11 mouse cellular contexts compared by ENCODE assay signal in the genomic region with DNA sequence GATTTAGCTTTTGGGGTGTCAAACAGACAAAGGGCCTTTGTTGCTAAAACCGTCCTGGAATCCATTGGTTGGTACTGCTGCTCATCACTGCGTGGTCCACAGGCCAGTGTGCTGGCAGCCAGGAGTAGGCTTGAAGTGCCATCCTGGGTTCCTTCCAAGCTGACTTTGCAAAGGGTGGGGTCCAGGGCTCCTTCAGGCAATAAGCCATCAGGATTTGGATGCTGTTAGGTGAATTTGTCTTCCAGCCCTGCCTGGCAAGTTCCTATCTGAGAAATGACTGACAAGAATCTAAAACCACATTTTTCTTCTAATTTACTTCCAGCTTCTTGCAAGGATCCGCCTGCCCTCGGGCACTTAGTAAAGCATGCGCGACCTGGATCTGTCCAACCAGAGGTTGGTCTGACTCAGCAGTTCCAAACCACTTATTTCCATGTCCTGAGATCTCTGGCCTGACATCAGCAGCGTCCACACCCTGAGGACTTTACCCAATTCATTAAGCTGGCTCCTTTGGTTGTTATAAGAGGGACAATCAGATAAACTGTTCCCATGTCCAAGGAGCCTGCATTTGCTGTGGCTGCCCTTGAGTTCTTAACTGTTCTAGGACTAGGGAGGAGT. TPM values are rescaled to one million over a fixed set of nuclear protein-coding genes. Genes with fewer than 3 reads are reported as not detected.
DNase-seq lines count a peak whose midpoint lies in the region; ATAC-seq and TF ChIP-seq lines count a peak whose summit lies in the region.
"Had no signal": no experiment of that assay in that cellular context is flagged by ENCODE, and none has a peak within 500 bp of the region (broad histone marks: within the 10 kb centered on the region; RNA-seq: fewer than 3 reads in every experiment).

No protein-coding gene starts in this region.

- no peak overlapping the region for H3K4me3 ChIP-seq in kidney, adult 2 months (ENCODE audit: insufficient read depth, low read depth, low read length)
- H3K4me3 ChIP-seq in kidney, embryonic 14.5 days (ENCODE audit: low read length) = no peak overlapping the region
- no peak overlapping the region for H3K4me3 ChIP-seq in embryonic facial prominence, embryonic 10.5 days
- no peak overlapping the region for H3K4me3 ChIP-seq in midbrain, embryonic 15.5 days
- no peak overlapping the region for H3K4me3 ChIP-seq in heart, embryonic 12.5 days
- H3K4me3 ChIP-seq: heart, embryonic 15.5 days had no signal

- peaks cover 11% of the 10 kb centered on the region for H3K4me1 ChIP-seq in kidney, adult 2 months (ENCODE audit: control insufficient read depth, insufficient read depth, low read length)
- no peaks in the 10 kb centered on the region; the same call in 1 of the 2 replicates for H3K4me1 ChIP-seq in kidney, embryonic 14.5 days (ENCODE audit: control insufficient read depth, insufficient read depth, low read length)
- peaks cover 33% of the 10 kb centered on the region for H3K4me1 ChIP-seq in embryonic facial prominence, embryonic 10.5 days
- H3K4me1 ChIP-seq in midbrain, embryonic 15.5 days = peaks cover 27% of the 10 kb centered on the region
- H3K4me1 ChIP-seq in heart, embryonic 12.5 days (replicated peaks) = peaks cover 36% of the 10 kb centered on the region

- H3K36me3 ChIP-seq in kidney, adult 2 months (ENCODE audit: control insufficient read depth, insufficient read depth, low read length) = no peaks in the 10 kb centered on the region
- no peaks in the 10 kb centered on the region for H3K36me3 ChIP-seq in kidney, embryonic 14.5 days (ENCODE audit: control insufficient read depth, insufficient read depth, low read length)
- H3K36me3 ChIP-seq in embryonic facial prominence, embryonic 10.5 days (replicated peaks) = no peaks in the 10 kb centered on the region
- H3K36me3 ChIP-seq in midbrain, embryonic 15.5 days (replicated peaks) = no peaks in the 10 kb centered on the region
- 0 out of 2 replicates have a peak, but pooled peaks cover 13% of the 10 kb centered on the region for H3K36me3 ChIP-seq in heart, embryonic 12.5 days
- H3K36me3 ChIP-seq: G1E had no signal

- H3K27me3 ChIP-seq in kidney, adult 2 months (replicated peaks; ENCODE audit: control insufficient read depth, insufficient read depth, low read length) = no peaks in the 10 kb centered on the region
- H3K27me3 ChIP-seq in kidney, embryonic 14.5 days (ENCODE audit: control insufficient read depth, insufficient read depth, low read length) = no peaks in the 10 kb centered on the region
- H3K27me3 ChIP-seq in embryonic facial prominence, embryonic 10.5 days (replicated peaks; ENCODE audit: low read depth, poor library complexity, severe bottlenecking) = no peaks in the 10 kb centered on the region
- no peaks in the 10 kb centered on the region for H3K27me3 ChIP-seq in midbrain, embryonic 15.5 days (replicated peaks)
- no peaks in the 10 kb centered on the region for H3K27me3 ChIP-seq in heart, embryonic 12.5 days (replicated peaks)
- H3K27me3 ChIP-seq: heart, embryonic 15.5 days had no signal

- WGBS in kidney, adult 2 months = 40% methylated on average over 7 of the region's 7 CpGs
- 72% methylated on average over 7 of the region's 7 CpGs for WGBS in kidney, embryonic 14.5 days
- 73% methylated on average over 7 of the region's 7 CpGs for WGBS in embryonic facial prominence, embryonic 10.5 days
- WGBS in midbrain, embryonic 15.5 days = 72% methylated on average over 7 of the region's 7 CpGs
- WGBS in heart, embryonic 12.5 days = 72% methylated on average over 7 of the region's 7 CpGs

- no peak for ATAC-seq in kidney, embryonic 14.5 days (ENCODE audit: low FRiP score, low TSS enrichment)
- ATAC-seq in midbrain, embryonic 15.5 days (replicated peaks) = no peak
- ATAC-seq in heart, embryonic 12.5 days (ENCODE audit: insufficient number of reproducible peaks, low FRiP score) = no peak

- peak overlapping the region; percentile 30; the same call in 1 of the 2 replicates for H3K27ac ChIP-seq in kidney, adult 2 months (ENCODE audit: insufficient read depth, low read depth, low read length)
- H3K27ac ChIP-seq in kidney, embryonic 14.5 days (ENCODE audit: low read depth, low read length) = no peak overlapping the region
- 0 out of 2 replicates have a peak overlapping the region, but pooled peaks have one; percentile 5 for H3K27ac ChIP-seq in embryonic facial prominence, embryonic 10.5 days (replicated peaks)
- H3K27ac ChIP-seq in midbrain, embryonic 15.5 days = peak overlapping the region; percentile 71
- H3K27ac ChIP-seq in heart, embryonic 12.5 days (ENCODE audit: poor library complexity, severe bottlenecking) = no peak overlapping the region
- H3K27ac ChIP-seq: heart, embryonic 15.5 days had no signal

- H3K9ac ChIP-seq in kidney, embryonic 14.5 days (ENCODE audit: low read depth, low read length) = no peak overlapping the region
- no peak overlapping the region for H3K9ac ChIP-seq in midbrain, embryonic 15.5 days
- H3K9ac ChIP-seq in heart, embryonic 12.5 days = no peak overlapping the region
- H3K9ac ChIP-seq: heart, embryonic 15.5 days had no signal

- TF ChIP-seq CTCF in kidney, adult 2 months (conservative IDR thresholded peaks at IDR 0.05; ENCODE audit: insufficient read depth, insufficient read length, low read depth, low read length) = no peak

- TF ChIP-seq POLR2A in kidney, adult 2 months (IDR thresholded peaks at IDR 0.05; ENCODE audit: low read depth, low read length) = no peak

- H3K9me3 ChIP-seq in kidney, embryonic 14.5 days (ENCODE audit: control insufficient read depth, low read length) = no peaks in the 10 kb centered on the region
- H3K9me3 ChIP-seq in embryonic facial prominence, embryonic 10.5 days = no peaks in the 10 kb centered on the region
- H3K9me3 ChIP-seq in midbrain, embryonic 15.5 days = no peaks in the 10 kb centered on the region
- H3K9me3 ChIP-seq in heart, embryonic 12.5 days (replicated peaks) = no peaks in the 10 kb centered on the region
- H3K9me3 ChIP-seq: G1E; heart, embryonic 15.5 days had no signal

- peak; percentile 65 for DNase-seq in kidney, adult 2 months
- DNase-seq in Muller cell, postnatal 12 days (ENCODE audit: inconsistent ontology term) = peak; percentile 50
- no peak for DNase-seq in embryonic facial prominence, embryonic 10.5 days (ENCODE audit: low spot score)
- no peak for DNase-seq in ovary, postnatal 36 days (ENCODE audit: low spot score)
- no peak for DNase-seq in layer of hippocampus, postnatal 36 days
- DNase-seq: spleen, adult 18-20 months had no signal

- H3K4me2 ChIP-seq in kidney, embryonic 14.5 days (replicated peaks; ENCODE audit: low read depth, low read length) = no peak overlapping the region
- no peak overlapping the region for H3K4me2 ChIP-seq in midbrain, embryonic 15.5 days
- no peak overlapping the region for H3K4me2 ChIP-seq in heart, embryonic 12.5 days
- H3K4me2 ChIP-seq: heart, embryonic 15.5 days had no signal

RNA-seq across cellular contexts. Expression of gene Jdp2, which starts 20.6 kb away (rescaled TPM):
- polyA plus RNA-seq in kidney, adult 2 months (2012; rRNA removed) = 6.2 and 7.7 TPM in 2 replicates
- 0.49 and 0.66 TPM in 2 replicates for polyA plus RNA-seq in kidney, embryonic 14.5 days (2014; fragmentation: Nextera tagmentation; extraction: Ambion mirVana)
- polyA plus RNA-seq in embryonic facial prominence, embryonic 10.5 days (2016; fragmentation: Nextera tagmentation; extraction: Ambion mirVana) = 0.15 and 0.48 TPM in 2 replicates
- polyA plus RNA-seq in midbrain, embryonic 15.5 days (2015; fragmentation: Nextera tagmentation; extraction: Ambion mirVana) = 0.83 and 0.92 TPM in 2 replicates
- 10 to 100 TPM; 43.8 to 45.1 TPM for total RNA-seq in layer of hippocampus, postnatal 36 days (2021)
- 0.56 and 0.90 TPM in 2 replicates for polyA plus RNA-seq in heart, embryonic 12.5 days (2016; fragmentation: Nextera tagmentation; extraction: Ambion mirVana)
- total RNA-seq: G1E had no signal
- polyA plus RNA-seq: G1E had no signal

Comparison
In these comparisons a context has a peak if more than half of its experiments do, and no peak if none do; other contexts are left out.
1. H3K27ac ChIP-seq: peak in kidney, adult 2 months (single experiment), embryonic facial prominence, embryonic 10.5 days (single experiment) and midbrain, embryonic 15.5 days (single experiment); none in kidney, embryonic 14.5 days (single experiment) and heart, embryonic 12.5 days (single experiment).
2. DNase-seq: peak in kidney, adult 2 months (single experiment) and Muller cell, postnatal 12 days (single experiment); none in embryonic facial prominence, embryonic 10.5 days (single experiment), ovary, postnatal 36 days (single experiment) and layer of hippocampus, postnatal 36 days (0 of 2).